Mouse (Mus musculus): ENCODE results near the gene Ankmy1.

Gene Ankmy1

DNA sequence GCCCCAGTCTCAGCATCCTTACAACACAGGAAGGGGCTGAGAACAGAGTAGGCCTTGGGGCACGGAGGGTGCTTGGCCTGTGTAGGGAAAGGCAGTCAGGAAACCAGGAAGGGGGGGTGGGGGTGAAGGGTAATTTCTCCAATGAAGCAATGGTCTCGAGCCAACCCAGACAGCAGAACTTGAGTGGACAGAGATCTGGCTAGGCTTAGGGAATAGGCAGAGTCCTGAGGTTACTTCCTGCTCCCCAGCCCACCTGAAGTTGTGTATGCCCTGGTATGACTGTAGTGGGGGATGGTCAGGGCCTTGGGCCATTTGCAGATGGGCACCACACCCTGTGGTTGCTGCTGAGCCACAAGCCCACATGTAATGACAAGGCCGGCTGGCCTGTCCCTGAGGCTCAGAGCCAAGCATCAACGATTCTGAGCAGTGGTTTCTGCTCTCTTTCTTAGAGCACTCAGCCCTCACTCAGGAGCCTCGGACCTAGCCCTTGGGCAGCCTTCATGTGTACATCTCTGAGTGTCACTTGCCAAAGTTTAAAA lies 86.9 kb downstream of the Ankmy1 start:
- DNase-seq (ENCODE audit: low spot score): no peak

DNA sequence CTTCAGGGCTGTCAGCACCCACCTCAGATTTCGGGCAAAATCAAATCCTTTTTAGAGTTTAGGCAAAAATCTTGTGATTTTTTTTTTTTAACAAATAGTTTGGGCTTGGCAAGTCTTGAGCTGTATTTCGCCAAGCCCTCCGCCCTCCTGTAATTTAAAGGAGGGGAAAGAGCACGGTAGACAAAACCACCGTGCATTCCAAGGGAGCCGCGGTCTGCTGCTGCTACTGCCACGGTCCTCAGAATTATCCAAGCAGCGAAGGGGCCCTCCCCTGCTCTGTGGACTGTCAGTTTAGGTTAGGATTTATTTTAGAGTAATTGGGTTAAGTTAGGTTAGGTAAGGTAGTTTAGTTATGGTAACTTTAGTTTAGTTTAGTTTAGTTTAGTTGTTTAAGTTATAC lies 87.6 kb downstream of the Ankmy1 start:
- no peak for DNase-seq (ENCODE audit: low spot score)

GRCm38 (mm10) chr1:92814319-92814718 lies 88.4 kb downstream of the Ankmy1 start:
- DNase-seq (ENCODE audit: low spot score): no peak

All from left cerebral cortex, adult 11 months (tissue).